Mouse (Mus musculus) erythroblast, embryonic 14.5 days (primary cell): ENCODE data around the gene Slc44a5. TPM values are rescaled to one million over a fixed set of nuclear protein-coding genes. Genes with fewer than 3 reads are reported as not detected.

Experiments
- H3K27me3 ChIP-seq: 2 replicates; pipeline ENCODE4 v1.6.1; 2012; ENCODE audit warnings: inconsistent platforms; ENCODE audit not compliant: control insufficient read depth
- H3K36me3 ChIP-seq: 2 replicates; pipeline ENCODE4 v1.6.1; 2012; ENCODE audit warnings: mild to moderate bottlenecking, inconsistent platforms; ENCODE audit not compliant: control insufficient read depth
- H3K4me1 ChIP-seq: 2 replicates; pipeline ENCODE4 v1.6.1; 2012; ENCODE audit warnings: inconsistent platforms; ENCODE audit not compliant: control insufficient read depth
- H3K4me3 ChIP-seq: replicated peaks from 2 replicates; pipeline ENCODE3; 2012; ENCODE audit warnings: moderate library complexity, mild to moderate bottlenecking, inconsistent platforms
- H3K9me3 ChIP-seq: 2 replicates; pipeline ENCODE4 v1.6.1; 2012; ENCODE audit warnings: low read length, inconsistent platforms, mixed read lengths; ENCODE audit not compliant: control insufficient read depth
- GATA1 ChIP-seq: IDR thresholded peaks from 2 replicates; pipeline ENCODE4 v1.6.1; 2012; ENCODE audit warnings: low read length, inconsistent platforms, mixed read lengths
- TAL1 ChIP-seq: IDR thresholded peaks from 3 replicates; pipeline ENCODE4 v1.6.1; 2012; ENCODE audit warnings: low read length, inconsistent platforms, mixed read lengths
- polyA plus RNA-seq: library from polyadenylated mRNA; stranded (reverse); fragments of >175 nt; gene quantifications from 2 replicates; pipeline ENCODE4 v1.2.3, GENCODE M21; 2012

The Slc44a5 gene
- polyA plus RNA-seq, 1 experiment = not detected

DNA sequence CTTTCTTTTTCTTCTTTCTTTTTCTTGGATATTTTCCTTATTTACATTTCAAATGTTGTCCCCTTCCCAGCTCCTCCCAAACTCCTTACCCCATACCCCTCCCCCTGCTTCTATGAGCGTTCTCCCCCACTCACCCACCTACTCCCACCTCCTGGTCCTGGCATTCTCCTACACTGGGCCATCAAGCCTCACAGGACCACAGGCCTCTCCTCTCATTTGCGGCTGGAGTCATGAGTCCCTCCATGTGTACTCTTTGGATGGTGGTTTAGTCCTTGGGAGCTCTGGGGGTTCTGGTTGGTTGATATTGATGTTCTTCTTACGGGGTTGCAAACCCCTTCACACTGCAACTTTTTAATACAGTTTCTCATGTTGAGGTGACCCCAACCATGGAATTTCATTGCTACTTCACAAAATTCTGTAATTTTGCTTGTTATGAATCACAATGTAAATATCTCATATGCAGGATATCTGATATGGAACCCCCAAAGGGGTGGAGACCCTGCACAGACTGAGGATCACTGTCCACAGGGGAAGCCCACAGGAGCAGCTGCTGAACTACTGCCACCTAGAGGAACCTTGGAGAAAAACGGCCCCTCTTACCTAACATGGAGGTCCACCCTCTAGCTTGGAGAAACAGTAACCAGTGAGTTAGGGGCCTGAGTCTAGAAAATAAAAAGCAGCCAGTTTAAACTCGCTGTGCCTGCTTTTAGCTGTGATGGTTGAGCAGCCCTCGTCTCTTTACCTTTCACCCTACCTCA lies 11.4 kb upstream of the Slc44a5 start:
- H3K36me3 ChIP-seq = no peaks in the 10 kb centered on the region
- H3K4me1 ChIP-seq = no peaks in the 10 kb centered on the region
- H3K4me3 ChIP-seq = no peak overlapping the region
- TF ChIP-seq GATA1 (no peak), TAL1 (no peak)
- H3K27me3 ChIP-seq = no peaks in the 10 kb centered on the region
- peaks cover 2% of the 10 kb centered on the region for H3K9me3 ChIP-seq

DNA sequence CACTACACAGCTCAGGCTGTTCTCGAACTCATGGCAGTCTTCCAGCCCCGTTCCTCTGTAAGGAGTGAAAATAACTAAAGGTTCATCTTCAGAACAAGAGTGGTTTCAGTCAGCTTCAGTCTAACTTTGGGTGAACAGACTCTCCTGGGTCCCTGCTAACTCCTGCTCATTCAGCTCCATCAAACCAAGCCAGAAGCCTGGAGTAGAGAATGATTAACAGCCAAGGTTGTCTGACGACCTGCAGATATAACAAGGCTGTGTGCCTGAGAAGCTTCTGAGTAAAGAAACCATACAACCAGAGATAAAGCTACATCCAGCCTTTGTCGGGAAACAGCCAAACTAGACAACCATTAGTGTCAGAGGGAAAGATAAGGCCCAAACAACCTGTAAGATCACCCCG lies 5.8 kb upstream of the Slc44a5 start:
- Histone ChIP-seq H3K4me1 (peaks cover 2% of the 10 kb centered on the region), H3K36me3 (no peaks in the 10 kb centered on the region), H3K9me3 (peaks cover 4% of the 10 kb centered on the region), H3K27me3 (peaks cover 24% of the 10 kb centered on the region), H3K4me3 (no peak overlapping the region)
- no peak for TF ChIP-seq GATA1
- TF ChIP-seq TAL1 = no peak

GRCm38 (mm10) chr3:153968549-153968948 lies 4.7 kb upstream of the Slc44a5 start:
- no peaks in the 10 kb centered on the region for H3K36me3 ChIP-seq
- no peak for TF ChIP-seq GATA1
- TF ChIP-seq TAL1 = no peak
- peaks cover 35% of the 10 kb centered on the region for H3K27me3 ChIP-seq
- H3K4me3 ChIP-seq = no peak overlapping the region
- H3K9me3 ChIP-seq = peaks cover 7% of the 10 kb centered on the region
- H3K4me1 ChIP-seq = peaks cover 4% of the 10 kb centered on the region

GRCm38 (mm10) chr3:153969451-153969850 lies 3.8 kb upstream of the Slc44a5 start:
- H3K27me3 ChIP-seq = peaks cover 44% of the 10 kb centered on the region
- TF ChIP-seq GATA1 = no peak
- no peak for TF ChIP-seq TAL1
- H3K4me1 ChIP-seq = peaks cover 4% of the 10 kb centered on the region
- H3K36me3 ChIP-seq = no peaks in the 10 kb centered on the region
- H3K4me3 ChIP-seq = no peak overlapping the region
- H3K9me3 ChIP-seq = peaks cover 5% of the 10 kb centered on the region; the same call in 1 of the 2 replicates

DNA sequence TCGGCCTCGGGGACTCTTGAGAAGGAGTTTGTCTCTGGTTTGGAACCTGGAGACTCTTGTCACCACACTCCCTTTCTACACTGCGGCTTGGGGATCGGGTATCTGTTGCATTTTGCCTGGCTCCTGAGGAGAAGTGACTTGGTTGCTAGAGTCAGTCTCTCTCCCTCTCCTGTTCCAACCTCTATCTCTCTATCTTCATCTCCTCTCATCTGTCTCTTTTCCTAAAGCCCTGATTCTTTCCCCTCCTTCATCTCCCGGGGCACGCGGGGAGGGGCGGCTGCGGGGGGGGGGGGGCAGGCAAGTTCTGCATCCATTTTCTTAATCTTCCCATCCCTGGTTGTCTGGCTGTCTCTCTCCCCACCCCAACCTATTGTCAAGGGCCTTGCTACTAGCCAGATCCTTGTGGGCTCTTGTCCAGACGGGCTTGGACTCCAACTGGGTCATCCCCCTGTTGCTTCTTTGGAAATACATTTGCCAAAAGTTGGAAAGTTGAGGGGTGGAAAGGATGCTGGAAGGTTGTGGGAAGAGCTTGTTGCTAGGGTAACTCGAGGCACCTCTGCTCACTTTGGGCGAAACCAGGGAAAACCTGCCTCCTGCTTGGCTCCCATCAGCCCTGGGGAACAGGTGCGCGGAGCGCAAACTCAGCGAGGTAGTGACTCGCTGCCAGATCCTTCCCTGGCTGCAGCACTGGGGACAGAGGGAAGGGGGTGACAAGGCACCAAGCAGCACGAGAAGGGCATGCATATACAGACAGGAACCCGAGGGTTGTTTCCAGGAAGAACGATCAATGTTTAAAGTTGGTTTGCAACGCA lies 919 bp downstream of the Slc44a5 start:
- Histone ChIP-seq H3K36me3 (no peaks in the 10 kb centered on the region), H3K27me3 (peaks cover 72% of the 10 kb centered on the region), H3K9me3 (peaks cover 5% of the 10 kb centered on the region; the same call in 1 of the 2 replicates), H3K4me1 (peaks cover 4% of the 10 kb centered on the region), H3K4me3 (no peak overlapping the region)
- no peak for TF ChIP-seq TAL1
- no peak for TF ChIP-seq GATA1

DNA sequence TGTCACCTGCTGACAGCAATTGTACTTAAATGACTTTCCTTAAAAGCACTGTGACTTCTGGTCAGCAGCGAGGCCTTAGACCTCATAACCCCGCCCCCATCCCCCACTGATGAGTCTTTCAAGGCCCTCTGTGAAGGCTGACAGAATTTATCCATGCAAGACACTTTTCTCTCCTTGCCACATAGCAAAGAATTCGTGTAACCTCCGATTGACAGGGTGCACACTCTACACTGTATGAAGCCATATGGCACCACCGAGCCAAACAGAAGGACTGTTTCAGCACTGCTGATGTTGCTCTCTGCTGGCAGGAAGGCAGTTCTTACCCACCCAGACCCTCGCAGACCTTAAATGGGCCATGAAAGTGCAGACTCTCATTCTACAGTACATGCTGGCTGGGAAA lies 1.8 kb downstream of the Slc44a5 start:
- peaks cover 75% of the 10 kb centered on the region for H3K27me3 ChIP-seq
- H3K4me1 ChIP-seq = peaks cover 4% of the 10 kb centered on the region
- no peak overlapping the region for H3K4me3 ChIP-seq
- peaks cover 3% of the 10 kb centered on the region; the same call in 1 of the 2 replicates for H3K9me3 ChIP-seq
- no peaks in the 10 kb centered on the region for H3K36me3 ChIP-seq
- no peak for TF ChIP-seq GATA1
- TF ChIP-seq TAL1 = no peak

DNA sequence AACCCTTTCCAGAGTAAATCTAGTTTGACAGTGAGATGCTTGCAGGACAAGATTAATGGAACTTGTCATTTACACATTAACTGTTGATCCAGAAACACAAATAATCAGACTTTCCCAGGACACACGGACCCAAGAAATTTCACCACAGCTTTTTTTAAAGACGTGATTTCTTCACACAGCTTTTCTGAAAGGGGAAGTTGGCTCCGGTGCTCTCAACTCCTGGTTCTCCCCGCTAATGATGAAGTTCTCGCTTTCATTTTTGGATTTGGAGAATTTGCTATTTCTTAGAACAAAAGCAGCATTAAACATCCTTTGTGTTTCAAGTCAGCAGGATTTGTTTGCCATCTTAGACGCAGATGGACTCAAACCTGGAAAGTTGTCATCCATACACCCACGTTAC lies 2.6 kb downstream of the Slc44a5 start:
- Histone ChIP-seq H3K27me3 (peaks cover 70% of the 10 kb centered on the region), H3K4me3 (no peak overlapping the region), H3K4me1 (peaks cover 4% of the 10 kb centered on the region), H3K9me3 (peaks cover 3% of the 10 kb centered on the region; the same call in 1 of the 2 replicates), H3K36me3 (no peaks in the 10 kb centered on the region)
- TF ChIP-seq TAL1 = no peak
- TF ChIP-seq GATA1 = no peak

GRCm38 (mm10) chr3:153980611-153981010 lies 7.4 kb downstream of the Slc44a5 start:
- TF ChIP-seq GATA1 (no peak), TAL1 (no peak)
- H3K36me3 ChIP-seq = no peaks in the 10 kb centered on the region
- no peak overlapping the region for H3K4me3 ChIP-seq
- no peaks in the 10 kb centered on the region for H3K9me3 ChIP-seq
- peaks cover 26% of the 10 kb centered on the region for H3K27me3 ChIP-seq
- peaks cover 2% of the 10 kb centered on the region; the same call in 1 of the 2 replicates for H3K4me1 ChIP-seq

DNA sequence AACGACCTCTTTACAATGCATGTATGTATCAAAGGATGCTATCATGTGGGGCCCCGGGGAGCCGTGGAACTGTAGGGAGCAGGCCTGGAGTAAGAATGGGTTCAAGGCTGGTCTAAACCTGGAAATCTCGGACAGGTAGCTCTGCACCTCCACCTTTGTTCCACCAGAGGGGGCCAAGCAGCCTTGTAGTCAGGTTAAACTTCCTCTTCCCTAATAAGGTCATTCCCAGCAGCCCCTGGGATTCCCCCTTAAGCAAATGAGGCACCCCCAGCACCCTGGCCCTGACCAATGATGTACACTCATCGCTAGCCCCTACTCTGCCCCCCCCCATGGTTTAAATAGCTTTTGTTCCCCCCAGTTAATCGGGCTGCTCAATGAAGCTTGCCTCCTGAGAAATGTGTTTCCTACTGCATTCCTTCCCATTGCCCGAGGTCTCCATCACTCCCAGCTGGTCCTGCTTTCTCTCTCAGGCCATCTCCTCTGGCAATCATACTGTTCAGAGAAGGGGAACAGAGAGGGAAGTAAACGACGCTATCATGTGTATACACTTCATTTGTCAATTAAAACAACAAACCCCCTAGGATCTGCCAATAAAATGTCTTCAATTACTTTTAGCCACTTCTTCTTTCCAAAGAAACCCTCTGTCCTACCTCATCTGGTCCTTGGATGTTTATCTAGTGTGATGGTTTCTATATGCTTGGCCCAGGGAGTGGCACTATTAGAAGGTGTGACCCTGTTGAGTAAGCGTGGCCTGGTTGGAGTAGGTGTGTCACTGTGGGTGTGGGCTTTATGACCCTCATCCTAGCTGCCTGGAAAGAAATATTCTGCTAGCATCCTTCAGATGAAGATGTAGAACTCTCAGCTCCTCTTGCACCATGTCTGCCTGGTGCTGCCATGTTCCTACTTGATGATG lies 11.4 kb downstream of the Slc44a5 start:
- H3K9me3 ChIP-seq = no peaks in the 10 kb centered on the region
- TF ChIP-seq GATA1 = no peak
- no peak for TF ChIP-seq TAL1
- H3K36me3 ChIP-seq = no peaks in the 10 kb centered on the region
- no peak overlapping the region for H3K4me3 ChIP-seq
- H3K27me3 ChIP-seq = peaks cover 6% of the 10 kb centered on the region
- peaks cover 2% of the 10 kb centered on the region; the same call in 1 of the 2 replicates for H3K4me1 ChIP-seq
